Mouse (Mus musculus): ENCODE data around the gene Fibp.
A peak's percentile ranks its signal among the peaks of the same experiment; 100 is the strongest.
"Not testable (repeated sequence)": the region's sequence is repeated elsewhere in the genome, so short reads cannot be mapped to it uniquely, and the experiment has no call there.

Fibp gene

DNA sequence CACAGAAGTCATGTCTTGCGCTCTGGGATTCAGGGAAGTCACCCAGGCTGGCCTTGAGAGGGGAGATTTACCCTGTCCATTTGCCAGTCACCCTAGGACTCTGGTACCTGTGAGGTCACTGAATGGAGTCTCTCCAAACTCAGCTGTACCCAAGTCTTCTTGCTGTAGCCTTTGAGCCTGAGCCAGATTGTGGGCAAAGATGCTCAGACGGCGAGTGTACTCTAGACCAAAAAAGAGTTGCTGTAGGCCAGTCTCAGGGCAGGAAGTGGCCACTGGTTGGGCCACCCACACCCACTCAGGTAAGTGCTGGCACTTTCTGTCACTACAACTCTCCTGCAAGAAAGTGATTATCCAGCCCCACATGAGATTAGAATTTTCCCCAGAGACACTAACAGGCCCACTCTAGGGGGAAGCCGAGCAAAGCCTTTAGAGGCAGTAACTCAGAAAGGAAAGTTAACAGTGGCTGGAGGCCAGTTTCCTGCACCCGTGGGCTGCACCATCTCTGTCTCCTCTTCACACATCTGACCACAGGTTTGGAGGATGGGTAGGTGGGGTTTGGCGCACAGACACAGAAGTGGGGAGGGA lies 6.6 kb downstream of the Fibp start:
- no peak for DNase-seq

DNA sequence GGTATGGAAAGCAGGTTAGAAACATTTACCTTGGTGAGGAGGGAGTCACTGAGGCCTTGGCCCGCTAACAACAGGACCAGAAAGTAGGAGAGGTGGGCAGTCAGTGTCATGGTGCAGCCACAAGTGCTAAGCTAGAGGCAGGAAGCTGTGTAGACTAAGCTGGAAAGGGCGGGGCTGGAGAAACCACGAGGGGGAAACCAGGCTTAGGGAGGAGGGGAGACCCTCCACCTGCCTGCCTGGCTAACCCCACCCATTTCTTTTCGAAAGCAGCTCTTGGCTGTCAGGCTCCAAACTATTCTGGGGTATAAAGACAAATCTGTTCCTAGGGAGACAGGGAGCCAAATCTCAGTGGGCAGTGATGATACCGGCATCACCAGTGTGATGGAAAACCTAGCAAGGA lies 8.0 kb downstream of the Fibp start, which contains the start of gene Ctsw:
Gene Ctsw (minus strand): TSS at position 134 of the 400 bp plus-strand sequence.
- DNase-seq: no peak

- DNase-seq: no peak
Observed at GRCm38 (mm10) chr19:5471846-5472245, 11.4 kb downstream of the Fibp start.

DNA sequence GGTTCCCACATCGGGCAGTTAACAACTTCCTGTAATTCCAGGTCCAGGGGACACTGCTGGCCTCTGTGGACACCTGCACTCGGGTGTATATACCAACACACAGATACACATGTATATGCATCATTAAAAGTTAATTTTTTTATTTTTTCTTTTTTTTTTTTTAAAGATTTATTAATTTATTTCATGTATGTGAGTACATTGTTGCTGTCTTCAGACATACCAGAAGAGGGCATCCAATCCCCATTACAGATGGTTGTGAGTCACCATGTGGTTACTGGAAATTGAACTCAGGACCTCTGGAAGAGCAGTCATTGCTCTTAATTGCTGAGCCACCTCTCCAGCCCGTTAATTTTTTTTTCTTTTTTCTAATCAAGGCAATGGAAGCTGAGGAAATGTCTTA lies 12.4 kb downstream of the Fibp start:
- DNase-seq: no peak

GRCm38 (mm10) chr19:5473720-5474119 lies 13.3 kb downstream of the Fibp start, which contains the start of gene Efemp2:
Gene Efemp2, plus strand, starts transcription at chr19:5473954.
- peak; percentile 68 for DNase-seq

- no peak for DNase-seq
Observed at GRCm38 (mm10) chr19:5474281-5475068, 14.1 kb downstream of the Fibp start.

DNA sequence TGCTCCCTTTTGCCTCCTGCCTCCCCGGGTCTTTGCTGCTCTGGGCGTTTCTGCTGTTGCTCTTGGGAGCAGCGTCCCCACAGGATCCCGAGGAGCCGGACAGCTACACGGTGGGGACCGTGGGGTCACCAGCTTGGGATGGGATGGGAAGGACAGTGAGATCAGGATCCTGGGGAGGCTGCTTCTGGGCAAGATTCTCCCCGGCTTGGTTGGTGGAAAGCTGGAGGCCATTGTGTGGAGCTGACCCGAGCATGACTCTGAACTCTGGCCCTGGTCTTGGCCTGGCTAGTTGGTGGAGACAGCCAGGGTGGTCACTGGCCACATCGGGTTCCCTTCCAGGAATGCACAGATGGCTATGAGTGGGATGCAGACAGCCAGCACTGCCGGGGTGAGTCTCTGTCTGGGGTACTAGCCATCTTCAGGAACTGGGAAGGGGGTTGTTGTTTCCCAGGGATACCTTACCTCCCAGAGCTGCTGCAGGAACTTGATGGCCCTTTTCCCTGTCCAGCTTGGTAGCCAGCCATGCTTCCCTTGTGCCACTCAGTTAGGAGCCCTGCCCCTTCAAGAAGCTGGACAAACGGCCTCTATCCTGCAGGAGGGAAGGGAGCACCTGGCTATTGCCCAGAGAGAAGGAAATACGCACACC lies 14.8 kb downstream of the Fibp start:
- no peak for DNase-seq

- peak; percentile 69 for DNase-seq
Observed at GRCm38 (mm10) chr19:5477004-5477667, 16.7 kb downstream of the Fibp start.

GRCm38 (mm10) chr19:5477668-5478300 lies 17.4 kb downstream of the Fibp start:
- DNase-seq: no peak

- no peak for DNase-seq
Observed at GRCm38 (mm10) chr19:5480016-5480415, 19.6 kb downstream of the Fibp start.

DNA sequence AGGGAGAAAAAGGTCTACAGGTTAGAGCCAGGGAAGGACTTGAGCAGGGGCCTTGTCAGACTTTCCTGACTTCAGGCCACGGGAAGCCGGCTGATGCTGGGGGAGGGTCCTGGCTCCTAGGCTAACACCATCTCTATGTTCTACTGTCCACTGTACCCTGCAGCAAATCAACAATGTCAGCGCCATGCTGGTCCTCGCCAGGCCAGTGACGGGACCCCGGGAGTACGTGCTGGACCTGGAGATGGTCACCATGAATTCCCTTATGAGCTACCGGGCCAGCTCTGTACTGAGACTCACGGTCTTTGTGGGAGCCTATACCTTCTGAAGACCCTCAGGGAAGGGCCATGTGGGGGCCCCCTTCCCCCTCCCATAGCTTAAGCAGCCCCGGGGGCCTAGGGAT lies 21.0 kb downstream of the Fibp start:
- no peak for DNase-seq

GRCm38 (mm10) chr19:5483386-5484359 lies 23.3 kb downstream of the Fibp start:
- no peak for DNase-seq

GRCm38 (mm10) chr19:5484496-5484895 lies 24.1 kb downstream of the Fibp start:
- DNase-seq: no peak

- no peak for DNase-seq
Observed at GRCm38 (mm10) chr19:5485371-5485770, 25.0 kb downstream of the Fibp start.

DNA sequence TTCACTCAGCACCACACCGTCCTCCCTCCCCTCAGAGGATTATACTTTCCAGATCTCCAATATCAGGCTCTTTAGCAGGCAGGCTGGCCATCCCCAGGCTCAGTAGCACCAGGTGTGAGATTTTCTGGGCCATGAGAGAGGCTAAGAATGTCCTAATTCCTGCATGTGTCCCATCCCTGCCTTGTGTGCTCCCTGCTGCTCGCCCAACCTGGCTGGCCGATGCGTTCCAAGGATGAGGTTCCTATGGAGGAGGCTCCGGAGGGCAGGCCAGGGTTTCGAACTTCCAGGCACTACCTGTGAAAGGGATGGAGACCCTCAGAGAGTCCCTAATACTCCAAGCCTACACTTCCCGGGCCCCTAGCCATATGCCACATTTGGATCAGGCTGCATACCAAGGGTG lies 25.4 kb downstream of the Fibp start:
- DNase-seq: no peak

DNA sequence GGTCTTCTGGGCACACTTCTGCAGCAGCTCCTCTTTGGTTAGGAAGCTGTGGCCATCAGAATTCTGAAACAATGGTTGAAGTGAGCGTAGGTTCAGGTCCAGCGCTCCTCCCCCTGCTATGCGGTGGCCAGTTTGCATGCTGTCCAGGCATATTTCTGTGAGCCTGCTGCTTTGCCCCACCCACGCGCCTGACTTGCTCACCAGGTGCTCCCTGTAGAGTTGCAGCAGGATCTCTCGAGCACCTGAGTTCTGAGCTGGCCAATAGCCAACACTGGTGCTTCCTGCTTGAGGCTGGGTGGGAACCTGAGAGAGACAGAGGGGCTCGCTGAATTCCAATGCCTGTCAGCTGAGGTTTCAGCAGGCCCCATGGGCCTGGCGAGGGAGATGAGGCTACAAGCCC lies 25.9 kb downstream of the Fibp start:
- DNase-seq: no peak

- no peak for DNase-seq
Observed at GRCm38 (mm10) chr19:5486771-5487170, 26.4 kb downstream of the Fibp start.

DNA sequence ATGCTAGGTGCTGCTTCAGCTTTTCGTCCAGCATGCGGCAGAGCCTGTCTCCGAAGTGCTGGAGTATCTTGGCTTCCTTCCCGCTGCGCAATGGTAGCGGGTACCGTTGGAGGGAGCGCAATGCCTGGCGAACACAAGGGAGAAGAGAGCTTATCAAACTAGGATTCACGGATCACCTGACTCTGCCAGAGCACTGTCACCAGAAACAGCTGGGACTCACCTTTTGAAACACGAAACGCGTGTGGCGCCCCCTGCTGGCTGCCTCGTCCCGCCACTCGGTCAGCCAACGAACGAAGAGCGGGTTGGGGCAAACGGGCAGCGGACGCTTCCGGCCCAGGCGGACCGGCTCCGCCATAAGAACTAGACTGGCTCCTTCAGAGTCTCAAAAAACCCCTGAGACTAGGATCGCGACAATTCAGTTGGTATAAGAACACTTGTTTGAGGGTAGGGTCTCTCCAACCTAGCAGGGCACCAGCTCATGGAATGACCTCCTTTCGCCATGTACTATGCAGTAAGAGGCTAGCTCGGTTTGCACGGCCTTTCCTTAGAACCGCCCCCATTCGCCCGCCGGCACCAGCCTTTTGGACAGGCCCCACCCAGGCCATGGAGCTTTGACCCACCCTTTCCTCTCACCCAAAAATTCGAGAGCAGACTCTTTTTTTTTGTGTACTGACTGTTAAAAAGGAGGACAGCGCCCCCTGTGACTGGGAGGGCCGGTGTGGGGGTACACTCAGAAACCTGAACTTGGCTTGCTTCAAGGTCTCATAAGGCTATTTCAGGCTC lies 27.5 kb downstream of the Fibp start, which contains the start of gene Mus81:
Gene Mus81 (minus strand): TSS at position 635 of the 783 bp plus-strand sequence.
- DNase-seq: peak; percentile 94

- DNase-seq: peak; percentile 98
Observed at GRCm38 (mm10) chr19:5488878-5489571, 28.6 kb downstream of the Fibp start.

DNA sequence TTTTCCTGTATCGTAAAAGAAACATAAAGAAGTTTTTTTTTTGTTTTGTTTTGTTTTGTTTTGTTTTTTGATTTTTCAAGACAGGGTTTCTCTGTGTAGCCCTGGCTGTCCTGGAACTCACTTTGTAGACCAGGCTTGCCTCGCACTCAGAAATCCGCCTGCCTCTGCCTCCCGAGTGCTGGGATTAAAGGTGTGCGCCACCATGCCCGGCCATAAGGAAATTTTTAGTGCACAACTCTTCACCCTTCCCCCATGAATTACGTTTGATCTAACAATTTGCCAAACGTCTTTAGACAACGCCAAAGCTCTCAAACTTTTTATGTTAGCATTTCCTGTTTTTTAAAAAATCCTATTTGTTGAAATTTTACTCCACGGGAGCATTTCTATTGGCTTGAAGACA lies 29.3 kb downstream of the Fibp start:
- not testable (repeated sequence) for DNase-seq

Data from right cerebral cortex, adult 18-20 months (tissue).